Mouse (Mus musculus): ENCODE data around the gene Fam229a. TPM values are rescaled to one million over a fixed set of nuclear protein-coding genes. Genes with fewer than 3 reads are reported as not detected.

Gene Fam229a
- polyA plus RNA-seq (2015; fragmentation: Illumina TruSeq; extraction: RNeasy Lipid Tissue Mini Kit (QIAGEN cat#74804); ENCODE audit: insufficient read depth, low read depth, low replicate concordance) = not detected

GRCm38 (mm10) chr4:129490972-129491880, at the start of gene Fam229a, which contains the start of gene Tssk3:
Gene Fam229a, plus strand, starts transcription at chr4:129491190.
Gene Tssk3, minus strand, starts transcription at chr4:129491022.

DNA sequence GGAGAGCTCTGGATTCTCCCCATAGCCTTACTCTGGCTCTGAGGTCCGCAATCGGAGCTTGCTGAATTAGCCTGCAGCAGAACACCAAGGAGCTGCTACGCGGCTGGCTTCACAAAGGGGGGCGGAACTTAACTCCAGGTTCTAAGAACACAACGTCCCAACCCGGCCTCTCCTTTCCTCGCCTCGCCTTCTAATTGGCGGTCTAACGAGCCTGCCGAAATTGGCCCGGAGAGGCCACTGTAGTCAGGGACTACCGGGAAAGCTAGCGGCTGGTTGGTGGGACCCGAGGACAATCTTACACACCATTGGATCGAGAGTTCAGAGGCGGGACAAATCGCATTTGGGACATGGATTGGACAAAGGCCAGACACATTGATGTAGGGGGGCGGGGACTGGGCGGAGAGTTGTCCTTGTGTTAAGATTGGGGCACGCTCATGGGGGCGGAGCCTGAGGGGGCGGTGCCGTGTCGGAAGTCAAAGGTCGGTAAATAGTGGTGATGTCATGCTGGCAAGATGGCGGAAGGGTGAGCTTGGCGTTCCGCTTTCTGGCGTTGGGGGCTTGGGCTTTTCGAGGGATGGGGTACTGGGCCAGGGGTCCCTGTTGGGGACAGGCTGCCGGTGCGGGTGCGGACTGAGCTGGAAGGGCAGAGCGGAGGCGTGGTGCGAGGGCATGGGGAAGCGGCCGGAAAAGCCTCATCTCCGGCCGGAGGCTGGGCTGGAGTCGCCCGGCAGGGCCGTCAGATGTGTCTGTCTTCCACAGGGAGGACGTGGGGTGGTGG, 29.6 kb upstream of the Fam229a start, which contains the start of gene Bsdc1:
TSS of gene Bsdc1 (plus strand) at position 399 of the 778 bp plus-strand sequence.

DNA sequence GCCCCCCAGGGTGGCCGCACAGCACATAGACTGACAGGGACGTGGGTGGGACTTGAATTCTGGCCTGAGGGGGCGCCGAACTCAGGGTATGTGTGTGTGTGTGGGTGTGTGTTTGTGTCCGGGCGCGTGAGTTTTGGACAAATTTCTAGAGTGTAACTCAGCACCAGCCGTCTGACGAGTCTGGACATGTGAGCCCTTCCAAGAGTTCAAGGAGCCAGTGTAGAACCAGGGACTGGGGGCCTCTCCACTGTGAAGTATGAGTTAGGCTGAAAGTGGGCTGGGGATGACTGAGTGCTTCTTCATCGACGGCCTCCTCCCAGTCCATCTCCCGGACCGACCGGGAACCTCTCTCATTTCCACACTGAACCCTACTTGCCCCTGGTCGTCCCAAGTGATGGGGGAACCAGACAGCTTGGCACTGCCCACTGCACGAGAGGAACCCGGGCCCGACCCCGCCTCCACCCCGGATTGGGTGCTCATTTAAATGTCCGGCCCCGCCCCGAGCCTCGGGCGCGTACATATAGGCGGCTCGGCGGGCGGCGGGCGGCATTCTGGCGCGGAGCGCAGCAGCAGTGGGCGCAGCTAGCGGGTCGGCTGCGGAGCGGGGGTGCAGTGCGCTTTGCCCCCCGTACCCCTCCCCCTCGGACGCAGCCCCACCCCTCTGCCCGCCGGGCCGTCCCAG, 22.2 kb downstream of the Fam229a start, which contains the start of gene Marcksl1:
TSS of gene Marcksl1 (plus strand) at position 496 of the 682 bp plus-strand sequence.

Other genes starting within 250 kb of the Fam229a start
- gene C77080, start 229.8 kb upstream of the Fam229a start, polyA plus RNA-seq (2015; fragmentation: Illumina TruSeq; extraction: RNeasy Lipid Tissue Mini Kit (QIAGEN cat#74804); ENCODE audit: insufficient read depth, low read depth, low replicate concordance) = 6.5 TPM
- gene Sync, start 203.6 kb upstream of the Fam229a start, polyA plus RNA-seq (2015; fragmentation: Illumina TruSeq; extraction: RNeasy Lipid Tissue Mini Kit (QIAGEN cat#74804); ENCODE audit: insufficient read depth, low read depth, low replicate concordance) = 0.41 TPM
- 12.0 TPM for gene Rbbp4, start 155.8 kb upstream of the Fam229a start, polyA plus RNA-seq (2015; fragmentation: Illumina TruSeq; extraction: RNeasy Lipid Tissue Mini Kit (QIAGEN cat#74804); ENCODE audit: insufficient read depth, low read depth, low replicate concordance)
- 5.0 TPM for gene Zbtb8os, start 155.5 kb upstream of the Fam229a start, polyA plus RNA-seq (2015; fragmentation: Illumina TruSeq; extraction: RNeasy Lipid Tissue Mini Kit (QIAGEN cat#74804); ENCODE audit: insufficient read depth, low read depth, low replicate concordance)
- gene Zbtb8a, start 113.1 kb upstream of the Fam229a start, polyA plus RNA-seq (2015; fragmentation: Illumina TruSeq; extraction: RNeasy Lipid Tissue Mini Kit (QIAGEN cat#74804); ENCODE audit: insufficient read depth, low read depth, low replicate concordance) = 1.6 TPM
- not detected for gene Zbtb8b, start 50.3 kb upstream of the Fam229a start, polyA plus RNA-seq (2015; fragmentation: Illumina TruSeq; extraction: RNeasy Lipid Tissue Mini Kit (QIAGEN cat#74804); ENCODE audit: insufficient read depth, low read depth, low replicate concordance)
- gene Bsdc1, start 29.6 kb upstream of the Fam229a start, polyA plus RNA-seq (2015; fragmentation: Illumina TruSeq; extraction: RNeasy Lipid Tissue Mini Kit (QIAGEN cat#74804); ENCODE audit: insufficient read depth, low read depth, low replicate concordance) = 15.5 TPM
- gene Tssk3, start 168 bp upstream of the Fam229a start, polyA plus RNA-seq (2015; fragmentation: Illumina TruSeq; extraction: RNeasy Lipid Tissue Mini Kit (QIAGEN cat#74804); ENCODE audit: insufficient read depth, low read depth, low replicate concordance) = not detected
- gene Marcksl1, start 22.4 kb downstream of the Fam229a start, polyA plus RNA-seq (2015; fragmentation: Illumina TruSeq; extraction: RNeasy Lipid Tissue Mini Kit (QIAGEN cat#74804); ENCODE audit: insufficient read depth, low read depth, low replicate concordance) = 7.8 TPM
- gene Hdac1, start 51.5 kb downstream of the Fam229a start, polyA plus RNA-seq (2015; fragmentation: Illumina TruSeq; extraction: RNeasy Lipid Tissue Mini Kit (QIAGEN cat#74804); ENCODE audit: insufficient read depth, low read depth, low replicate concordance) = 13.8 TPM
- gene Lck, start 82.5 kb downstream of the Fam229a start, polyA plus RNA-seq (2015; fragmentation: Illumina TruSeq; extraction: RNeasy Lipid Tissue Mini Kit (QIAGEN cat#74804); ENCODE audit: insufficient read depth, low read depth, low replicate concordance) = not detected
- gene Fam167b, start 87.4 kb downstream of the Fam229a start, polyA plus RNA-seq (2015; fragmentation: Illumina TruSeq; extraction: RNeasy Lipid Tissue Mini Kit (QIAGEN cat#74804); ENCODE audit: insufficient read depth, low read depth, low replicate concordance) = 2.3 TPM
- gene Eif3i, start 109.5 kb downstream of the Fam229a start, polyA plus RNA-seq (2015; fragmentation: Illumina TruSeq; extraction: RNeasy Lipid Tissue Mini Kit (QIAGEN cat#74804); ENCODE audit: insufficient read depth, low read depth, low replicate concordance) = 62.4 TPM
- 67.7 TPM for gene Tmem234, start 109.5 kb downstream of the Fam229a start, polyA plus RNA-seq (2015; fragmentation: Illumina TruSeq; extraction: RNeasy Lipid Tissue Mini Kit (QIAGEN cat#74804); ENCODE audit: insufficient read depth, low read depth, low replicate concordance)
- gene Dcdc2b, start 123.1 kb downstream of the Fam229a start, polyA plus RNA-seq (2015; fragmentation: Illumina TruSeq; extraction: RNeasy Lipid Tissue Mini Kit (QIAGEN cat#74804); ENCODE audit: insufficient read depth, low read depth, low replicate concordance) = 4.6 TPM
- 5.6 TPM for gene Iqcc, start 127.9 kb downstream of the Fam229a start, polyA plus RNA-seq (2015; fragmentation: Illumina TruSeq; extraction: RNeasy Lipid Tissue Mini Kit (QIAGEN cat#74804); ENCODE audit: insufficient read depth, low read depth, low replicate concordance)
- 26.3 TPM for gene Ccdc28b, start 132.8 kb downstream of the Fam229a start, polyA plus RNA-seq (2015; fragmentation: Illumina TruSeq; extraction: RNeasy Lipid Tissue Mini Kit (QIAGEN cat#74804); ENCODE audit: insufficient read depth, low read depth, low replicate concordance)
- gene Txlna, start 149.9 kb downstream of the Fam229a start, polyA plus RNA-seq (2015; fragmentation: Illumina TruSeq; extraction: RNeasy Lipid Tissue Mini Kit (QIAGEN cat#74804); ENCODE audit: insufficient read depth, low read depth, low replicate concordance) = 14.9 TPM
- gene Kpna6, start 181.6 kb downstream of the Fam229a start, polyA plus RNA-seq (2015; fragmentation: Illumina TruSeq; extraction: RNeasy Lipid Tissue Mini Kit (QIAGEN cat#74804); ENCODE audit: insufficient read depth, low read depth, low replicate concordance) = 7.3 TPM
- 3.9 TPM for gene Tmem39b, start 205.6 kb downstream of the Fam229a start, polyA plus RNA-seq (2015; fragmentation: Illumina TruSeq; extraction: RNeasy Lipid Tissue Mini Kit (QIAGEN cat#74804); ENCODE audit: insufficient read depth, low read depth, low replicate concordance)